Mouse (Mus musculus): ENCODE measurements around the gene Nvl. TPM values are rescaled to one million over a fixed set of nuclear protein-coding genes. Genes with fewer than 3 reads are reported as not detected.

Nvl gene
- 50.2 TPM for polyA plus RNA-seq (2015; fragmentation: Illumina TruSeq; extraction: RNeasy Lipid Tissue Mini Kit (QIAGEN cat#74804); ENCODE audit: low read depth, low replicate concordance)

DNA sequence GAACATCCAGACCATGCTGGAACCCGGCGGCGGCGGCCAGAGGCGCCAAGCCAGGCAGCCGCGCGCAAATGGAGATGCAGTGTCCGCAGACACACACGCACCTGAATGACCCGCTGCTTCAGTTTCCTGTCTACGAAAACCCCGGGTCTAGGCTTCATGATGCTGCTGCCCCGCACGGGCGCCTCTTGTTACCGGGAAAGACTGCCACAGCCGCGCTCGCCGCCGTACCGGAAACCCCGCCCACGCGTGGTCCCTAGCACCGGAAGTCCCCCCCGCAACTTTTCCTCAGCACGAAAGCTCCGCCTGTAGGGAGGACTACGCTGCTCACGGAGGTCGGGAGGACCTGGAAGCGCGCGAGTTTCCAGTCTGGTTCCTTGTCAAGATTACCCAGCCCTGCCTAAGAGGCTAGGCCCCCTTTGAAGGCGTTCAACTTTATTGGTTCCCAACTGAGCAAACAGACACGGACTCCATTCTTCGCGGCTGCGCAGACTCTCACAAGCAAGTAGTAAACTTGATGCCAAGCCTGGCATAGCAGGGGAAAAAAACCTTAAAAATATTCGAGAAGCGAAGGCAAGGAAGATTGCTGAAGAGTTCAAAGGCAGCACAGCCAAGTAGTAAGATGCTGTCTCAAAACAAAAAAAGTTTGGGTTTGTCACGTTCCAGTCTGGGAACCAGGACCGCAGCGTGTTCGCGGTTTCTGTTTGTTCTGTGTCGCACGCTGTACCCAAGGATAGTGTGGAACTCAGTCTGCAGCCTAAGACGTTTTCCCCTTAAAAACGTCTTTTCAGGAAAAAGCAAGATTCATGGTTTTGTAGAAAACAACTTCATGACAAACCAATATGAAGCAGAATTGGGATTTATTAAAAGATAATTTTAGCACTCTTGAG, at the start of gene Nvl, which contains the start of gene Cnih4:
TSS of gene Nvl (minus strand) at position 255 of the 887 bp plus-strand sequence.
TSS of gene Cnih4 (plus strand) at position 744 of the 887 bp plus-strand sequence.

DNA sequence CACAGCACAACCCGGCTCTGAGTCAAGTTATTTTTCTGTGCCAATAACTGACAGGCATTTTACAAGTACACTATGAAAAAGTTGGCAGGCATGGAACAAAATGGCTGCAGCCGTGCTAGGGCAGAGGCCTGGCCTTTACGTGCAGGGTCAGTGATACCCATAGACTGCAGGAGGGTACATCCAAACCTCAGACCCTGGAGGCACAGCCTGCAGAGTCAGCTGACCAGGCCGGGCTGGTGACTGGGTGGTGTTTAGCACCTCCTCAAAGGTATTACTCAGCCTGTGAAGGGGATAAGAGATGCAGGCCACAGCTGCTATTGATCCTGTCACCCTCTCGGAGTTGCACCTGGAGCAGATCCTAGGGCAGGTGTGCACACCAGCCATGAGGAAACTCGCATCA, 93.1 kb downstream of the Nvl start, which contains the start of gene 9130409I23Rik:
TSS of gene 9130409I23Rik (plus strand) at position 301 of the 400 bp plus-strand sequence.

Other genes starting within 250 kb of the Nvl start
- gene Pycr2, start 239.9 kb downstream of the Nvl start, polyA plus RNA-seq (2015; fragmentation: Illumina TruSeq; extraction: RNeasy Lipid Tissue Mini Kit (QIAGEN cat#74804); ENCODE audit: low read depth, low replicate concordance) = 36.0 TPM
- 4.1 TPM for gene Lefty1, start 209.2 kb downstream of the Nvl start, polyA plus RNA-seq (2015; fragmentation: Illumina TruSeq; extraction: RNeasy Lipid Tissue Mini Kit (QIAGEN cat#74804); ENCODE audit: low read depth, low replicate concordance)
- gene Tmem63a, start 201.9 kb downstream of the Nvl start, polyA plus RNA-seq (2015; fragmentation: Illumina TruSeq; extraction: RNeasy Lipid Tissue Mini Kit (QIAGEN cat#74804); ENCODE audit: low read depth, low replicate concordance) = 38.9 TPM
- 26.6 TPM for gene Ephx1, start 123.3 kb downstream of the Nvl start, polyA plus RNA-seq (2015; fragmentation: Illumina TruSeq; extraction: RNeasy Lipid Tissue Mini Kit (QIAGEN cat#74804); ENCODE audit: low read depth, low replicate concordance)
- gene 9130409I23Rik, start 93.0 kb downstream of the Nvl start, polyA plus RNA-seq (2015; fragmentation: Illumina TruSeq; extraction: RNeasy Lipid Tissue Mini Kit (QIAGEN cat#74804); ENCODE audit: low read depth, low replicate concordance) = not detected
- gene Cnih4, start 489 bp upstream of the Nvl start, polyA plus RNA-seq (2015; fragmentation: Illumina TruSeq; extraction: RNeasy Lipid Tissue Mini Kit (QIAGEN cat#74804); ENCODE audit: low read depth, low replicate concordance) = 43.9 TPM
- 52.7 TPM for gene Wdr26, start 67.8 kb upstream of the Nvl start, polyA plus RNA-seq (2015; fragmentation: Illumina TruSeq; extraction: RNeasy Lipid Tissue Mini Kit (QIAGEN cat#74804); ENCODE audit: low read depth, low replicate concordance)
- gene Cnih3, start 208.4 kb upstream of the Nvl start, polyA plus RNA-seq (2015; fragmentation: Illumina TruSeq; extraction: RNeasy Lipid Tissue Mini Kit (QIAGEN cat#74804); ENCODE audit: low read depth, low replicate concordance) = 60.8 TPM